Mouse (Mus musculus): ENCODE data around the gene Olfr994.

Olfr994 gene

GRCm38 (mm10) chr2:85436351-85436750 is at the start of gene Olfr994:
TSS of gene Olfr994 (minus strand) at chr2:85436451.
- DNase-seq (ENCODE audit: extremely low read depth, low read depth, low spot score) = no peak

- DNase-seq (ENCODE audit: extremely low read depth, low read depth, low spot score) = peak; percentile 85
Observed at GRCm38 (mm10) chr2:85466801-85467325, 30.6 kb upstream of the Olfr994 start.

- DNase-seq (ENCODE audit: extremely low read depth, low read depth, low spot score) = no peak
Observed at GRCm38 (mm10) chr2:85443539-85443938, 7.3 kb upstream of the Olfr994 start, which contains the start of gene Olfr995. TSS of gene Olfr995 (minus strand) at chr2:85443639.

GRCm38 (mm10) chr2:85442546-85442945 is 6.3 kb upstream of the Olfr994 start:
- no peak for DNase-seq (ENCODE audit: extremely low read depth, low read depth, low spot score)

GRCm38 (mm10) chr2:85425893-85426292 is 10.4 kb downstream of the Olfr994 start:
- no peak for DNase-seq (ENCODE audit: extremely low read depth, low read depth, low spot score)

GRCm38 (mm10) chr2:85414777-85415176 is 21.5 kb downstream of the Olfr994 start, which contains the start of gene Olfr993:
TSS of gene Olfr993 (minus strand) at chr2:85414877.
- DNase-seq (ENCODE audit: extremely low read depth, low read depth, low spot score) = no peak

- DNase-seq (ENCODE audit: extremely low read depth, low read depth, low spot score) = no peak
Observed at GRCm38 (mm10) chr2:85409369-85409768, 26.9 kb downstream of the Olfr994 start, which contains the start of gene Olfr992. TSS of gene Olfr992 (minus strand) at chr2:85409469.
